Mouse (Mus musculus) spleen, postnatal 14 days (tissue): ENCODE results near the gene Pnkd.
A peak's percentile ranks its signal among the peaks of the same experiment; 100 is the strongest.
"Not testable (repeated sequence)": the region's sequence is repeated elsewhere in the genome, so short reads cannot be mapped to it uniquely, and the experiment has no call there.

ENCODE experiments used
- DNase-seq, 2 experiments: peaks; one replicate each; pipeline ENCODE4 v3.0.0; 2021 to 2022; ENCODE audit warnings: low spot score in 2 of 2

Pnkd gene

DNA sequence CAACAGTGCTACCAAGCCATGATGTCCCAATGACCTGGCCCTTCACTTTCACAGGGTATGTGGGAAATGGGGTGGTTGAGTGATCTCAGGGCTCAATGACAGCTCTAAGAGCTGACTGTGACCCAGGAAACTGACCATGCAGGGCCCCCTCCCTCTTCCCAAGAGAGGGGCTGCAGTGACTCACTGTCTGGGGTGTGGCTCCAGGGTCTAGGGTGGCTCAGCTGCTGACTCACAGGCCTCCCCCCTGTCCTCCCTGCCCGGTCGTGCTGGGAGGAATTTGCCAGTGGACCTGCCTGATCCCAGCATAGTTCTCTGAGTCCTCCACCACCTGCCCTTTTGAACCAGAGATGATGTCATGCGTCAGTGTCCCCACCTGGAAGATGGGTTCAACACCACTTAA is 12.5 kb downstream of the Pnkd start:
- DNase-seq: no peak

DNA sequence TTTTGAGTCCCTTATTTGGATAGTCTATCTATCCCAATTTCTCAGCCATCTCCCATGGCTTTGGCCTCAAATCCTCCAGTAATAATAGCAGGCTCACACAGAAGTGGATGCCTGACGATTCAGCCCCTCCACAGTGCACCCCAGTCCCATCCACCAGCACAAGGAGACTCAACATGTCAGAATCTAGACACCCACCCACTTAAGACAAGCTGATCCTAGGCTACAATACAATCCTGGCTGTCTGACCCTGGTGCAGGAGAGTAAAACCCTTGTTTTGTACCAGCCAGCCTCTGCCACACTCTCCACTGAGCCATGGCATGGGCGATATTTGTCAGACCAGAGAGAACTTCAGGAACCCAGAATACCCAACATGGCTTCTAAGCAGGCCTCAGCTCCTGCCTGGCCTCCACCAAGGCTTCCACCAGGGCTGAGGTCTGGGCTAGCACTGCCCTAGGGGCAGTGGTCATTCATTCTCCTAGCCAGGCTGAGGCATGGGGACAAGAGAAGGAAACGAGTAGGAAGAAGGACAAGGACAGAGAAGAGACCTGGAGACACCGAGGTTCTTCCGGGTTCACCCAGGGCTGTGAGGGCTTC is 13.5 kb downstream of the Pnkd start:
- DNase-seq: no peak

- DNase-seq: no peak
Measured at GRCm38 (mm10) chr1:74298996-74299395, 14.3 kb downstream of the Pnkd start.

- no peak for DNase-seq
Measured at GRCm38 (mm10) chr1:74300347-74301110, 15.8 kb downstream of the Pnkd start.

DNA sequence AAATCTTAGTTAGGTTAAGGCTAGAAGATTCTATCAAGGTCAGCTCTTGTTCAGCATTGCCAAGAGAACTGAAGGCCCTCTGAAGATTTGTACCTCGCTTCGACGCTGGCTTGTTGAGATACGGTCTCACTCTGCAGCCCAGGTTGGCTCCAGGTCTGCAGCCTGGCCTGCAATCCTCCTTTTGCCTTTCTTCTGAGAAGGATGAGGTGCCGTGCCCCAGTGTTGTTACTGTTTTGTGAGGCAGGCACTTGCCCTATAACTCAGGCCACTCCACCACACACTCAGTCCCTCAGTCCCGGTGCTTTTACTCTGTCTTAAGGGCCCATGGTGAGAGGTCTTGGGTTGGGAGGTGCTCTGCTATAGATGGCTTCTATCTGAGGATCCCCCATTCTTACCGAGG is 17.5 kb downstream of the Pnkd start:
- DNase-seq: no peak

- no peak for DNase-seq
Measured at GRCm38 (mm10) chr1:74302835-74303234, 18.1 kb downstream of the Pnkd start.

GRCm38 (mm10) chr1:74303509-74304338 is 19.0 kb downstream of the Pnkd start:
- DNase-seq: peak; percentile 25 to 47

GRCm38 (mm10) chr1:74304339-74304790 is 19.6 kb downstream of the Pnkd start:
- DNase-seq: no peak

GRCm38 (mm10) chr1:74304946-74305345 is 20.2 kb downstream of the Pnkd start:
- no peak for DNase-seq

DNA sequence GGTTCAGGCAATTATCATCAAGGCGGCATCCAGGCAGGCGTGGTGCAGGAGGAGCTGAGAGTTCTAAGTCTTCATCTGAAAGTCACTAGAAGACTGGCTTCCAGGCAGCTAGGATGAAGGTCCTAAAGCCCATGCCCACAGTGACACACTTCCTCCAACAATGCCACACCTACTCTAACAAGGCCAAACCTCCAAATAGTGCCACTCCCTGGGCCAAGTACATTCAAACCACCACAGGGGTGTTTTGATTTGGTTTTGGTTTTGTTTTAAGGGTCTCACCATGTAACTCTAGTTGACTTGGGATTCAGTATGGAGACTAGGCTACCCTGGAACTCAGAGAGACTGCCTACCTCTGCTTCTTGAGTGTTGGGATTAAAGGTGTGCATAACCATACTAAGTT is 20.8 kb downstream of the Pnkd start, which contains the start of gene Tmbim1:
Gene Tmbim1 (minus strand): TSS at position 101 of the 400 bp plus-strand sequence.
- DNase-seq: no peak

GRCm38 (mm10) chr1:74307146-74307545 is 22.4 kb downstream of the Pnkd start:
- no peak for DNase-seq

GRCm38 (mm10) chr1:74308001-74308964 is 23.6 kb downstream of the Pnkd start:
- DNase-seq: no peak

GRCm38 (mm10) chr1:74309767-74310166 is 25.0 kb downstream of the Pnkd start:
- no peak for DNase-seq

- DNase-seq: peak in 1 of 2 experiments; percentile 37
Measured at GRCm38 (mm10) chr1:74313049-74313692, 28.4 kb downstream of the Pnkd start.

- no peak for DNase-seq
Measured at GRCm38 (mm10) chr1:74314796-74315195, 30.1 kb downstream of the Pnkd start.

- no peak for DNase-seq
Measured at GRCm38 (mm10) chr1:74316114-74316827, 31.5 kb downstream of the Pnkd start.

DNA sequence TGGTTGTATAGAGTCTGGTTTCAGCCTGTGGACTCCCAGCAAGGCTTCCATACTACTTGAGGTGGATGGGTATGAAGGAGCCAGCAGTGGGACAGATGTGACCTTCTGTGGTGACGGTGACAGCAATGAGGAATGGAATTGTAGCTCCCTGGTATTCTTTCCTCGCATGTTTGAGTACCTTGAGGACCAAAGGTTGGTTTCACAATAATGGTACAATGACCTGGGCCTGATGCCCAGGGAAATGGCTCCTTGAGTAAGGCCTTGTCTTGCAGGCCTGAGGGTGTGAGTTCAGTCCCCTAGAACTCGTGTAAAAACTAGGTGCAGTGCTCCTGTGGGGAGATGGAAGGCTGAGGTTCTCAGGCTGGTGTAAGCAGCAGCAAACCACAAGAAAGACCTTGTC is 34.0 kb downstream of the Pnkd start:
- DNase-seq: no peak

DNA sequence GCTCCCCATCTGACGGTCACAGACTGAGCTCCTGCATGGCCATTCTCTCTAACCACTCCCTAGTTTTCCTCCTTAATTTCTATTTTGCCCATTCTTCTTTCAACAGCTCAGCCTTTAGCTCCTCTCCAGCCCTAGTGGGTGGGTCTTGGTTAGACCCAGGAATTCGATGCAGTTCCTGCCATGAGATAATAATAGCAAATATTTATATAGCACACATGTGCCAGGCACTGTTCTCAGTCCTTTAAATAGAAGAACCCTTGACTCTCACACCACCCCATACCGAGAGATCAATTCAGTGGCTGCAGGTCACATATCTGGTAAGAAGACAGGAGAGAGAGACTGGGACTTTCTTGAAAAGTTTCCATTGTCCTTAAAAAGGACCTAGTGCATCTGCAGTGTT is 36.7 kb downstream of the Pnkd start:
- DNase-seq: no peak

- not testable (repeated sequence) for DNase-seq
Measured at GRCm38 (mm10) chr1:74326916-74327315, 42.2 kb downstream of the Pnkd start.

- DNase-seq: no peak
Measured at GRCm38 (mm10) chr1:74329899-74330431, 45.2 kb downstream of the Pnkd start.
